7 mouse cellular contexts compared by ENCODE assay signal in genomic region chr17:49889629-49890028, GRCm38 (mm10).
DNase-seq lines count a peak whose midpoint lies in the region; ATAC-seq and TF ChIP-seq lines count a peak whose summit lies in the region.

No protein-coding gene starts in this region.

- no peak for DNase-seq in lung, adult 18-20 months
- DNase-seq in lung, postnatal 10 days = peak; percentile 38
- no peak for DNase-seq in stomach, postnatal 0 days (ENCODE audit: low spot score)
- DNase-seq in Muller cell, postnatal 12 days (ENCODE audit: inconsistent ontology term) = no peak

- no peak overlapping the region for H3K9ac ChIP-seq in lung, embryonic 15.5 days
- no peak overlapping the region for H3K9ac ChIP-seq in forebrain, embryonic 12.5 days
- H3K9ac ChIP-seq in stomach, postnatal 0 days (ENCODE audit: low read length) = no peak overlapping the region

- ATAC-seq in lung, embryonic 15.5 days (ENCODE audit: borderline replicate concordance, extremely low read depth, low FRiP score, low TSS enrichment) = peak; percentile 32; the same call in 1 of the 2 replicates
- ATAC-seq in forebrain, embryonic 12.5 days (ENCODE audit: low FRiP score) = peak; percentile 62; the same call in 1 of the 2 replicates
- peak; percentile 51; the same call in 1 of the 2 replicates for ATAC-seq in stomach, postnatal 0 days (ENCODE audit: low FRiP score, low TSS enrichment)
- no peak for ATAC-seq in monocyte, adult 5-6 weeks (replicated peaks; ENCODE audit: insufficient number of reproducible peaks, low FRiP score, low TSS enrichment, poor library complexity, severe bottlenecking)

- 31% methylated on average over 7 of the region's 7 CpGs for WGBS in lung, embryonic 15.5 days
- WGBS in forebrain, embryonic 12.5 days = 27% methylated on average over 7 of the region's 7 CpGs
- 37% methylated on average over 7 of the region's 7 CpGs for WGBS in stomach, postnatal 0 days

- H3K4me1 ChIP-seq in lung, embryonic 15.5 days = peaks cover 18% of the 10 kb centered on the region
- H3K4me1 ChIP-seq in forebrain, embryonic 12.5 days = peaks cover 19% of the 10 kb centered on the region
- H3K4me1 ChIP-seq in stomach, postnatal 0 days (replicated peaks; ENCODE audit: control insufficient read depth, insufficient read depth) = no peaks in the 10 kb centered on the region

- no peak for TF ChIP-seq EP300 in stomach, postnatal 0 days (optimal IDR thresholded peaks at IDR 0.05)

- no peaks in the 10 kb centered on the region for H3K27me3 ChIP-seq in lung, embryonic 15.5 days
- peaks cover 3% of the 10 kb centered on the region; the same call in 1 of the 2 replicates for H3K27me3 ChIP-seq in forebrain, embryonic 12.5 days
- no peaks in the 10 kb centered on the region for H3K27me3 ChIP-seq in stomach, postnatal 0 days (ENCODE audit: control insufficient read depth, insufficient read depth, low read length)

- H3K36me3 ChIP-seq in lung, embryonic 15.5 days = no peaks in the 10 kb centered on the region
- H3K36me3 ChIP-seq in forebrain, embryonic 12.5 days (replicated peaks) = no peaks in the 10 kb centered on the region
- no peaks in the 10 kb centered on the region for H3K36me3 ChIP-seq in stomach, postnatal 0 days (ENCODE audit: control insufficient read depth, insufficient read depth, low read length)

- H3K9me3 ChIP-seq in lung, embryonic 15.5 days = no peaks in the 10 kb centered on the region
- H3K9me3 ChIP-seq in forebrain, embryonic 12.5 days = no peaks in the 10 kb centered on the region
- H3K9me3 ChIP-seq in stomach, postnatal 0 days (ENCODE audit: control insufficient read depth, low read length) = no peaks in the 10 kb centered on the region

- H3K4me3 ChIP-seq in lung, embryonic 15.5 days = no peak overlapping the region
- no peak overlapping the region for H3K4me3 ChIP-seq in forebrain, embryonic 12.5 days (replicated peaks)
- H3K4me3 ChIP-seq in stomach, postnatal 0 days (ENCODE audit: low read depth, low read length) = no peak overlapping the region

- no peak overlapping the region for H3K4me2 ChIP-seq in lung, embryonic 15.5 days
- no peak overlapping the region for H3K4me2 ChIP-seq in forebrain, embryonic 12.5 days
- no peak overlapping the region for H3K4me2 ChIP-seq in stomach, postnatal 0 days (replicated peaks; ENCODE audit: low read depth)

- peak; percentile 57 for TF ChIP-seq CTCF in stomach, postnatal 0 days (IDR thresholded peaks at IDR 0.05; ENCODE audit: low read depth)

- no peak overlapping the region for H3K27ac ChIP-seq in lung, embryonic 15.5 days
- H3K27ac ChIP-seq in forebrain, embryonic 12.5 days = no peak overlapping the region
- H3K27ac ChIP-seq in stomach, postnatal 0 days (replicated peaks) = no peak overlapping the region
